Mouse (Mus musculus): Measurements from ENCODE around the gene Mars. TPM values are rescaled to one million over a fixed set of nuclear protein-coding genes. Genes with fewer than 3 reads are reported as not detected.

Mars gene
- polyA plus RNA-seq (2014; fragmentation: Illumina TruSeq; extraction: RNeasy Lipid Tissue Mini Kit (QIAGEN cat#74804); ENCODE audit: low read depth, low replicate concordance): 5.4 TPM

GRCm38 (mm10) chr10:127311476-127312355 is at the start of gene Mars:
Gene Mars (minus strand): TSS chr10:127311786.

GRCm38 (mm10) chr10:127353909-127354895 is 42.6 kb upstream of the Mars start, which contains the start of gene Inhbe:
Gene Inhbe (minus strand): TSS chr10:127354411.

GRCm38 (mm10) chr10:127341891-127342639 is 30.5 kb upstream of the Mars start, which contains the start of gene Gli1:
Gene Gli1 (minus strand): TSS chr10:127341974.

GRCm38 (mm10) chr10:127321621-127322020 is 10.0 kb upstream of the Mars start, which contains the start of gene Arhgap9:
Gene Arhgap9 (plus strand): TSS chr10:127321964.

GRCm38 (mm10) chr10:127288800-127289572 is 22.6 kb downstream of the Mars start, which contains the start of gene Mbd6:
Gene Mbd6 (minus strand): TSS chr10:127289018.

GRCm38 (mm10) chr10:127266112-127267091 is 45.2 kb downstream of the Mars start, which contains the start of gene Dctn2:
Gene Dctn2 (plus strand): TSS chr10:127266368.

GRCm38 (mm10) chr10:127262548-127263398 is 48.8 kb downstream of the Mars start, which contains the start of gene Kif5a:
Gene Kif5a (minus strand): TSS chr10:127263348.

Other genes starting within 250 kb of the Mars start
- 15.3 TPM for gene Cdk4, start 248.3 kb downstream of the Mars start, polyA plus RNA-seq (2014; fragmentation: Illumina TruSeq; extraction: RNeasy Lipid Tissue Mini Kit (QIAGEN cat#74804); ENCODE audit: low read depth, low replicate concordance)
- gene Tspan31, start 241.5 kb downstream of the Mars start, polyA plus RNA-seq (2014; fragmentation: Illumina TruSeq; extraction: RNeasy Lipid Tissue Mini Kit (QIAGEN cat#74804); ENCODE audit: low read depth, low replicate concordance): 45.5 TPM
- 0.25 TPM for gene Agap2, start 236.5 kb downstream of the Mars start, polyA plus RNA-seq (2014; fragmentation: Illumina TruSeq; extraction: RNeasy Lipid Tissue Mini Kit (QIAGEN cat#74804); ENCODE audit: low read depth, low replicate concordance)
- gene Os9, start 190.7 kb downstream of the Mars start, polyA plus RNA-seq (2014; fragmentation: Illumina TruSeq; extraction: RNeasy Lipid Tissue Mini Kit (QIAGEN cat#74804); ENCODE audit: low read depth, low replicate concordance): 10.3 TPM
- gene B4galnt1, start 146.6 kb downstream of the Mars start, polyA plus RNA-seq (2014; fragmentation: Illumina TruSeq; extraction: RNeasy Lipid Tissue Mini Kit (QIAGEN cat#74804); ENCODE audit: low read depth, low replicate concordance): 3.1 TPM
- not detected for gene Slc26a10, start 131.1 kb downstream of the Mars start, polyA plus RNA-seq (2014; fragmentation: Illumina TruSeq; extraction: RNeasy Lipid Tissue Mini Kit (QIAGEN cat#74804); ENCODE audit: low read depth, low replicate concordance)
- gene Arhgef25, start 121.7 kb downstream of the Mars start, polyA plus RNA-seq (2014; fragmentation: Illumina TruSeq; extraction: RNeasy Lipid Tissue Mini Kit (QIAGEN cat#74804); ENCODE audit: low read depth, low replicate concordance): 8.2 TPM
- 3.4 TPM for gene Dtx3, start 116.1 kb downstream of the Mars start, polyA plus RNA-seq (2014; fragmentation: Illumina TruSeq; extraction: RNeasy Lipid Tissue Mini Kit (QIAGEN cat#74804); ENCODE audit: low read depth, low replicate concordance)
- gene Pip4k2c, start 100.2 kb downstream of the Mars start, polyA plus RNA-seq (2014; fragmentation: Illumina TruSeq; extraction: RNeasy Lipid Tissue Mini Kit (QIAGEN cat#74804); ENCODE audit: low read depth, low replicate concordance): 23.3 TPM
- gene Kif5a, start 48.4 kb downstream of the Mars start, polyA plus RNA-seq (2014; fragmentation: Illumina TruSeq; extraction: RNeasy Lipid Tissue Mini Kit (QIAGEN cat#74804); ENCODE audit: low read depth, low replicate concordance): 2.3 TPM
- gene Dctn2, start 45.4 kb downstream of the Mars start, polyA plus RNA-seq (2014; fragmentation: Illumina TruSeq; extraction: RNeasy Lipid Tissue Mini Kit (QIAGEN cat#74804); ENCODE audit: low read depth, low replicate concordance): 26.7 TPM
- gene Mbd6, start 22.8 kb downstream of the Mars start, polyA plus RNA-seq (2014; fragmentation: Illumina TruSeq; extraction: RNeasy Lipid Tissue Mini Kit (QIAGEN cat#74804); ENCODE audit: low read depth, low replicate concordance): 3.3 TPM
- gene Arhgap9, start 10.2 kb upstream of the Mars start, polyA plus RNA-seq (2014; fragmentation: Illumina TruSeq; extraction: RNeasy Lipid Tissue Mini Kit (QIAGEN cat#74804); ENCODE audit: low read depth, low replicate concordance): 0.41 TPM
- gene Gli1, start 30.2 kb upstream of the Mars start, polyA plus RNA-seq (2014; fragmentation: Illumina TruSeq; extraction: RNeasy Lipid Tissue Mini Kit (QIAGEN cat#74804); ENCODE audit: low read depth, low replicate concordance): 0.38 TPM
- gene Inhbe, start 42.6 kb upstream of the Mars start, polyA plus RNA-seq (2014; fragmentation: Illumina TruSeq; extraction: RNeasy Lipid Tissue Mini Kit (QIAGEN cat#74804); ENCODE audit: low read depth, low replicate concordance): not detected
- not detected for gene Inhbc, start 58.6 kb upstream of the Mars start, polyA plus RNA-seq (2014; fragmentation: Illumina TruSeq; extraction: RNeasy Lipid Tissue Mini Kit (QIAGEN cat#74804); ENCODE audit: low read depth, low replicate concordance)
- gene R3hdm2, start 68.5 kb upstream of the Mars start, polyA plus RNA-seq (2014; fragmentation: Illumina TruSeq; extraction: RNeasy Lipid Tissue Mini Kit (QIAGEN cat#74804); ENCODE audit: low read depth, low replicate concordance): 192 TPM
- not detected for gene Stac3, start 189.9 kb upstream of the Mars start, polyA plus RNA-seq (2014; fragmentation: Illumina TruSeq; extraction: RNeasy Lipid Tissue Mini Kit (QIAGEN cat#74804); ENCODE audit: low read depth, low replicate concordance)
- not detected for gene Ndufa4l2, start 203.2 kb upstream of the Mars start, polyA plus RNA-seq (2014; fragmentation: Illumina TruSeq; extraction: RNeasy Lipid Tissue Mini Kit (QIAGEN cat#74804); ENCODE audit: low read depth, low replicate concordance)
- gene Shmt2, start 210.7 kb upstream of the Mars start, polyA plus RNA-seq (2014; fragmentation: Illumina TruSeq; extraction: RNeasy Lipid Tissue Mini Kit (QIAGEN cat#74804); ENCODE audit: low read depth, low replicate concordance): 0.91 TPM
- gene Nxph4, start 222.8 kb upstream of the Mars start, polyA plus RNA-seq (2014; fragmentation: Illumina TruSeq; extraction: RNeasy Lipid Tissue Mini Kit (QIAGEN cat#74804); ENCODE audit: low read depth, low replicate concordance): not detected